Mouse (Mus musculus): ENCODE data around the gene Ubqln4. TPM values are rescaled to one million over a fixed set of nuclear protein-coding genes. Genes with fewer than 3 reads are reported as not detected.

The Ubqln4 gene
- polyA plus RNA-seq, 2 experiments = 52.5 to 90.4 TPM

DNA sequence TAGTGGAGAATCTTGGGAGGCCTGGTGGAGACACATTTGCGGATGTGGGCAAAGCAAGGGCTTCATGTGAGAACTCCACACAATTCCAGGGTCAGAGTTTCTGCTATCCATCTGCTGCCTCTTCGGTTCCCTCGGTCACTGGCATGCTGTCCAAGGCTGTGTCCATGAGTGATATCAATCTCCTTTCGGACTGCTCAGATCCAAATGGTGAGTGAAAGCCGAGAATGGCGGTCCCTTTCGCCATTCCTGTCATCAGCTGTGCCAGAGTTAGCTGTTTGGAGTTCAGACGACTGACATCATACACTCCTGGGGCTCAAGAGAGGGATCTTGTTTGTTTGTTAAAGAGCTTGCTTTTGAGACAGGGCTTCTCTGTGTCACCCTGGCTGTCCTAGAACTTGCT lies 60.9 kb downstream of the Ubqln4 start:
- DNase-seq (ENCODE audit: low spot score) (no peak), ATAC-seq (ENCODE audit: low FRiP score, low read depth) (no peak)
- Histone ChIP-seq H3K4me1 (ENCODE audit: control insufficient read depth, insufficient read depth, low read length) (peaks cover 12% of the 10 kb centered on the region), H3K4me2 (replicated peaks; ENCODE audit: low read depth, low read length, severe bottlenecking) (no peak overlapping the region), H3K9ac (ENCODE audit: low read depth, low read length, severe bottlenecking) (no peak overlapping the region), H3K4me3 (replicated peaks; ENCODE audit: low read length) (no peak overlapping the region), H3K36me3 (ENCODE audit: control insufficient read depth, insufficient read depth, low read length) (no peaks in the 10 kb centered on the region), H3K27ac (replicated peaks; ENCODE audit: low read depth, low read length) (no peak overlapping the region), H3K27me3 (ENCODE audit: control insufficient read depth, insufficient read depth, low read length) (no peaks in the 10 kb centered on the region), H3K9me3 (ENCODE audit: control insufficient read depth, low read length) (no peaks in the 10 kb centered on the region)
- TF ChIP-seq POLR2A (IDR thresholded peaks at IDR 0.05; ENCODE audit: borderline replicate concordance, extremely low read depth, insufficient read depth, insufficient read length) = no peak
- WGBS = 68% methylated on average over 8 of the region's 8 CpGs

DNA sequence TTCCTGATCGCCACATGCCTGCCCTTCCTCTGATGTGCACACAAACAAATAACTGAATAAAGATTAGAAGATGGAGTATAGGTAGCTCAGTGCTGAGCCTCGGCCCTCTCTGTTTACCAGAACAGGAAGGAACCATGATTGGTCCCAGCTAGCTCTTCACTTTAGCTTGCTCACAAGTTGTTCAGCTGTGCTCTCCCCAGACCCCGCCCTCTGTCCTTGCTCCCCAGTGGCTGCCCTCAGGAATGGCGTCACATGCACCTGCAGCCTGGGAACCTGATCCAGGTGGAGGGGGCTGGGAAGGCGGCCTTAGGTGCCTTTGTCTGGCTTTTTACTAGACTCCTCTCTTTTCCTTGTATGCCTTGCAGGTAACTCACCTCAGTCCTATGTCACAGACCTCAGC lies 61.6 kb downstream of the Ubqln4 start:
- DNase-seq (ENCODE audit: low spot score) (no peak), ATAC-seq (ENCODE audit: low FRiP score, low read depth) (no peak)

DNA sequence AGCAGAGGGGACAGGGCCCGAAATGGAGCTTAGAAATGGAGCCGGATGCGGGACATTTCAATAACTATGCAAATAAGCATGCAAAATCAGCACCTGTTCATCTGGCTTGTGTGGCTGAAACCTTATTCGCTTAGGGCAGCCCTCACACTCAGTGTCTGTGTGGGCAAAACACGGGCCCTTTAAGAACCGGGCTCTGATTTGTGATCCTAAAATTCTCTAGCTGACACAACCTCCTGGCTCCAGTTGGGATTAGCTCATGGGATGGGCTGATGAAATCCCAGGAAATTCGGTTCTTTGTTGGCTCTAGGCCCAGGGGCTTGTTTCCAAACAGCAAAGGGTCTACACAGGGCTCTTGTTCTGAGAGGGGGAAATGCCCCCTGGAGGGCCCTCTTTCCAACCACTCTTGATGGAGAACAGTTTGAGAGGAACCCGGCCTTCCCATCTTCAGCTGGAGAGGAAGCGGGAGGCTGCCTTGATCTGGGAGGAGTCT lies 62.4 kb downstream of the Ubqln4 start:
- peak; percentile 78 for DNase-seq (ENCODE audit: low spot score)
- Histone ChIP-seq H3K27me3 (ENCODE audit: control insufficient read depth, insufficient read depth, low read length) (no peaks in the 10 kb centered on the region), H3K36me3 (ENCODE audit: control insufficient read depth, insufficient read depth, low read length) (no peaks in the 10 kb centered on the region), H3K9me3 (ENCODE audit: control insufficient read depth, low read length) (no peaks in the 10 kb centered on the region), H3K4me3 (replicated peaks; ENCODE audit: low read length) (no peak overlapping the region), H3K4me2 (replicated peaks; ENCODE audit: low read depth, low read length, severe bottlenecking) (no peak overlapping the region), H3K9ac (ENCODE audit: low read depth, low read length, severe bottlenecking) (no peak overlapping the region), H3K27ac (replicated peaks; ENCODE audit: low read depth, low read length) (no peak overlapping the region; the same call in none of the 2 replicates), H3K4me1 (ENCODE audit: control insufficient read depth, insufficient read depth, low read length) (peaks cover 19% of the 10 kb centered on the region)
- 50% methylated on average over 9 of the region's 9 CpGs for WGBS
- ATAC-seq (ENCODE audit: low FRiP score, low read depth) = peak; percentile 76
- no peak for TF ChIP-seq POLR2A (IDR thresholded peaks at IDR 0.05; ENCODE audit: borderline replicate concordance, extremely low read depth, insufficient read depth, insufficient read length)

More for the DNA sequence above, 61.6 kb downstream of the Ubqln4 start:
- Histone ChIP-seq H3K9ac (ENCODE audit: low read depth, low read length, severe bottlenecking) (0 out of 2 replicates have a peak overlapping the region, but pooled peaks have one; percentile 16), H3K9me3 (ENCODE audit: control insufficient read depth, low read length) (no peaks in the 10 kb centered on the region), H3K27me3 (ENCODE audit: control insufficient read depth, insufficient read depth, low read length) (no peaks in the 10 kb centered on the region), H3K27ac (replicated peaks; ENCODE audit: low read depth, low read length) (peak overlapping the region; percentile 38; the same call in 1 of the 2 replicates), H3K4me2 (replicated peaks; ENCODE audit: low read depth, low read length, severe bottlenecking) (no peak overlapping the region), H3K4me1 (ENCODE audit: control insufficient read depth, insufficient read depth, low read length) (peaks cover 13% of the 10 kb centered on the region), H3K36me3 (ENCODE audit: control insufficient read depth, insufficient read depth, low read length) (no peaks in the 10 kb centered on the region), H3K4me3 (replicated peaks; ENCODE audit: low read length) (no peak overlapping the region)
- WGBS = 52% methylated on average over 5 of the region's 5 CpGs
- TF ChIP-seq POLR2A (IDR thresholded peaks at IDR 0.05; ENCODE audit: borderline replicate concordance, extremely low read depth, insufficient read depth, insufficient read length) = no peak

DNA sequence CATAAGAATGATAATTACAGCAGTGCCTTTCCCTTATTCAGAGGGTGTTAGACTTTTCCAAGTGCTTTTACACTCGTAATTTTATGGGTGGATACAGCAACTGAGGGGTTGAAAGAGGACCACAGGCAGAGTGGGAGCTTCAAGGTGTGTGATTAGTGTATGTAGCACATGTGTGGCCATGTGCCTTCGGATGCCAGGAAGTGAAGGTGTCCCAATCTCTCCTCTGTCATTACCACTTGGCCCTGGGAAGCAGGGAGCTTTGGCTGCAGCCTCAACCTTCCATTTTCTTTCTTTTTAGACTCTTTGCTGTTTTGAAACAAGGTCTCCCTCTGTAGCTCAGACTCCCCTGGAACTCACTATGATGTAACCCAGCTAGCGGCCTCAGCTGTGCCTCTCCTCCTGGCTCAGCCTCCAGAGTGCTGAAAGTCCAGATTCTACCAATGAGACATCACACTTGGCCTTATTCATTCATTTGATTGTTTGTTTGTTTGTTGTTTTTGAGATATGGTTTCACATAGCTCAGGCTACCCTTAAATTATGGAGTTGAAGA lies 63.5 kb downstream of the Ubqln4 start:
- H3K4me2 ChIP-seq (replicated peaks; ENCODE audit: low read depth, low read length, severe bottlenecking) = no peak overlapping the region
- TF ChIP-seq POLR2A (IDR thresholded peaks at IDR 0.05; ENCODE audit: borderline replicate concordance, extremely low read depth, insufficient read depth, insufficient read length) = no peak
- H3K27me3 ChIP-seq (ENCODE audit: control insufficient read depth, insufficient read depth, low read length) = no peaks in the 10 kb centered on the region
- no peaks in the 10 kb centered on the region for H3K9me3 ChIP-seq (ENCODE audit: control insufficient read depth, low read length)
- no peak overlapping the region for H3K27ac ChIP-seq (replicated peaks; ENCODE audit: low read depth, low read length)
- H3K4me3 ChIP-seq (replicated peaks; ENCODE audit: low read length) = no peak overlapping the region
- WGBS = 53% methylated on average over 3 of the region's 3 CpGs
- DNase-seq (ENCODE audit: low spot score) = no peak
- peaks cover 19% of the 10 kb centered on the region for H3K4me1 ChIP-seq (ENCODE audit: control insufficient read depth, insufficient read depth, low read length)
- no peak overlapping the region for H3K9ac ChIP-seq (ENCODE audit: low read depth, low read length, severe bottlenecking)
- no peak for ATAC-seq (ENCODE audit: low FRiP score, low read depth)
- H3K36me3 ChIP-seq (ENCODE audit: control insufficient read depth, insufficient read depth, low read length) = no peaks in the 10 kb centered on the region

DNA sequence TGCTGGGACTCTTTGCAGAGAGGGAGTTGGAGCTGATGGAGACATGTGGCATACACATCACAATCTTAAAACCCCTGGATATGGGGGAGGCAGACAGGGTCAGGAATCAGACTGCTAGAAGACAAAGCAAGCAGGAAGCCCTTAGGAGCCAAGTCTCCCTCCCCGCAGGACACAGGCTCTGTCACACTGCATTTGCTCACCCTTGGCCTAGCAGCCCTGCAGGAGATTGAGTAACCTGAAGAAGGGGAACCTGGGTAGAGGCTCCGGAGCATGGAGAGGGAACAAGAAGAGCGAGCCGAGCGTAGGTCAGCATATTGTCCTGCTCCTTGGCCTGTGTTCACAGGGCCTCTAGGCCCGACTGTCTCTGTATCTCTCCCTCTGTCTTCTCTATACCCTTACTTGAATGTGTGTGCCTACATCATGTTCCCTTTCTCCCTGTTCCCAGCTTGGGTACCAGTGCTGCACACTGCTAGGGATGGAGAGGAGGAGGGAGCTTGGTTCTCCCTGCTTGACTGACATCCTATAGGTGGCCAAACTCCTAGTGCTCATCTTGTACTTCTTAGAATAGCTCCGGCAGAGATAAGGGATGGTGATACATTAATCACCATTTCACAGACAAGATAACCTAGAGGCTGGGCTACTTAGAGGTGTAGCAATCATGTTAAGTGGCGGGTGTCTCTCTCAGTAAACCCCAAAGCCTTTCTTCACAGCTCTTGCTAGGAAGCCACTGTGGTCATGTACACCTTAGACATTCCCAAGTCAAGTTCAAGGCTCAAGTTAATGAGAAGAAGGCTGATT lies 64.7 kb downstream of the Ubqln4 start:
- H3K4me2 ChIP-seq (replicated peaks; ENCODE audit: low read depth, low read length, severe bottlenecking) = no peak overlapping the region
- H3K27ac ChIP-seq (replicated peaks; ENCODE audit: low read depth, low read length) = no peak overlapping the region
- no peak for TF ChIP-seq POLR2A (IDR thresholded peaks at IDR 0.05; ENCODE audit: borderline replicate concordance, extremely low read depth, insufficient read depth, insufficient read length)
- H3K4me1 ChIP-seq (ENCODE audit: control insufficient read depth, insufficient read depth, low read length) = peaks cover 19% of the 10 kb centered on the region
- ATAC-seq (ENCODE audit: low FRiP score, low read depth) (no peak), DNase-seq (ENCODE audit: low spot score) (no peak)
- H3K9me3 ChIP-seq (ENCODE audit: control insufficient read depth, low read length) = no peaks in the 10 kb centered on the region
- 80% methylated on average over 8 of the region's 8 CpGs for WGBS
- H3K36me3 ChIP-seq (ENCODE audit: control insufficient read depth, insufficient read depth, low read length) = no peaks in the 10 kb centered on the region
- H3K9ac ChIP-seq (ENCODE audit: low read depth, low read length, severe bottlenecking) = no peak overlapping the region
- no peak overlapping the region for H3K4me3 ChIP-seq (replicated peaks; ENCODE audit: low read length)
- H3K27me3 ChIP-seq (ENCODE audit: control insufficient read depth, insufficient read depth, low read length) = no peaks in the 10 kb centered on the region

MicroRNA genes within 50 kb of the gene (microRNA counts, 519-probe panel; counts per million panel counts)
- not detected for microRNA mmu-miR-1905

Small RNA genes within 50 kb of the gene (microRNA-seq; reads per million reads assigned to microRNA genes)
- gene Mir1905 = not detected

Other genes with a start within 250 kb of the Ubqln4 start
- 131 and 152 TPM in 2 replicates for gene Glmp, start 228.7 kb upstream of the Ubqln4 start, polyA plus RNA-seq (2012; rRNA removed)
- gene Glmp, start 228.7 kb upstream of the Ubqln4 start, polyA plus RNA-seq (2014; fragmentation: Nextera tagmentation; extraction: Ambion mirVana) = 127 and 130 TPM in 2 replicates
- gene Tmem79, start 217.6 kb upstream of the Ubqln4 start, polyA plus RNA-seq (2012; rRNA removed) = 14.3 and 14.4 TPM in 2 replicates
- 19.2 and 22.3 TPM in 2 replicates for gene Tmem79, start 217.6 kb upstream of the Ubqln4 start, polyA plus RNA-seq (2014; fragmentation: Nextera tagmentation; extraction: Ambion mirVana)
- 83.3 and 88.1 TPM in 2 replicates for gene Smg5, start 217.5 kb upstream of the Ubqln4 start, polyA plus RNA-seq (2012; rRNA removed)
- gene Smg5, start 217.5 kb upstream of the Ubqln4 start, polyA plus RNA-seq (2014; fragmentation: Nextera tagmentation; extraction: Ambion mirVana) = 33.8 and 40.1 TPM in 2 replicates
- 15.9 and 17.2 TPM in 2 replicates for gene Paqr6, start 189.2 kb upstream of the Ubqln4 start, polyA plus RNA-seq (2012; rRNA removed)
- 13.9 and 15.1 TPM in 2 replicates for gene Paqr6, start 189.2 kb upstream of the Ubqln4 start, polyA plus RNA-seq (2014; fragmentation: Nextera tagmentation; extraction: Ambion mirVana)
- gene Bglap3, start 181.0 kb upstream of the Ubqln4 start, polyA plus RNA-seq (2012; rRNA removed) = 2.0 and 2.2 TPM in 2 replicates
- gene Bglap3, start 181.0 kb upstream of the Ubqln4 start, polyA plus RNA-seq (2014; fragmentation: Nextera tagmentation; extraction: Ambion mirVana) = 1.7 and 2.5 TPM in 2 replicates
- gene Bglap2, start 175.1 kb upstream of the Ubqln4 start, polyA plus RNA-seq (2012; rRNA removed) = 0.52 and 0.60 TPM in 2 replicates
- gene Bglap2, start 175.1 kb upstream of the Ubqln4 start, polyA plus RNA-seq (2014; fragmentation: Nextera tagmentation; extraction: Ambion mirVana) = 0.77 and 1.9 TPM in 2 replicates
- 0.94 and 1.00 TPM in 2 replicates for gene Bglap, start 169.3 kb upstream of the Ubqln4 start, polyA plus RNA-seq (2012; rRNA removed)
- 1.7 and 3.1 TPM in 2 replicates for gene Bglap, start 169.3 kb upstream of the Ubqln4 start, polyA plus RNA-seq (2014; fragmentation: Nextera tagmentation; extraction: Ambion mirVana)
- gene Pmf1, start 143.4 kb upstream of the Ubqln4 start, polyA plus RNA-seq (2012; rRNA removed) = 99.9 and 108 TPM in 2 replicates
- 109 and 114 TPM in 2 replicates for gene Pmf1, start 143.4 kb upstream of the Ubqln4 start, polyA plus RNA-seq (2014; fragmentation: Nextera tagmentation; extraction: Ambion mirVana)
- 21.2 and 24.0 TPM in 2 replicates for gene Slc25a44, start 128.6 kb upstream of the Ubqln4 start, polyA plus RNA-seq (2012; rRNA removed)
- gene Slc25a44, start 128.6 kb upstream of the Ubqln4 start, polyA plus RNA-seq (2014; fragmentation: Nextera tagmentation; extraction: Ambion mirVana) = 18.0 and 19.1 TPM in 2 replicates
- 13.5 and 16.0 TPM in 2 replicates for gene Sema4a, start 92.6 kb upstream of the Ubqln4 start, polyA plus RNA-seq (2012; rRNA removed)
- 12.9 and 14.4 TPM in 2 replicates for gene Sema4a, start 92.6 kb upstream of the Ubqln4 start, polyA plus RNA-seq (2014; fragmentation: Nextera tagmentation; extraction: Ambion mirVana)
- 238 and 364 TPM in 2 replicates for gene Lmna, start 43.8 kb upstream of the Ubqln4 start, polyA plus RNA-seq (2012; rRNA removed)
- 378 and 402 TPM in 2 replicates for gene Lmna, start 43.8 kb upstream of the Ubqln4 start, polyA plus RNA-seq (2014; fragmentation: Nextera tagmentation; extraction: Ambion mirVana)
- 49.3 and 60.8 TPM in 2 replicates for gene Mex3a, start 21.4 kb upstream of the Ubqln4 start, polyA plus RNA-seq (2012; rRNA removed)
- gene Mex3a, start 21.4 kb upstream of the Ubqln4 start, polyA plus RNA-seq (2014; fragmentation: Nextera tagmentation; extraction: Ambion mirVana) = 26.7 and 33.1 TPM in 2 replicates
- 27.0 and 35.0 TPM in 2 replicates for gene Rab25, start 5.5 kb upstream of the Ubqln4 start, polyA plus RNA-seq (2012; rRNA removed)
- 52.7 and 70.4 TPM in 2 replicates for gene Rab25, start 5.5 kb upstream of the Ubqln4 start, polyA plus RNA-seq (2014; fragmentation: Nextera tagmentation; extraction: Ambion mirVana)
- gene Lamtor2, start 684 bp upstream of the Ubqln4 start, polyA plus RNA-seq (2012; rRNA removed) = 92.5 and 117 TPM in 2 replicates
- gene Lamtor2, start 684 bp upstream of the Ubqln4 start, polyA plus RNA-seq (2014; fragmentation: Nextera tagmentation; extraction: Ambion mirVana) = 100 and 103 TPM in 2 replicates
- gene Ssr2, start 22.1 kb downstream of the Ubqln4 start, polyA plus RNA-seq (2012; rRNA removed) = 422 and 466 TPM in 2 replicates
- 307 and 325 TPM in 2 replicates for gene Ssr2, start 22.1 kb downstream of the Ubqln4 start, polyA plus RNA-seq (2014; fragmentation: Nextera tagmentation; extraction: Ambion mirVana)
- 81.9 and 105 TPM in 2 replicates for gene Arhgef2, start 52.2 kb downstream of the Ubqln4 start, polyA plus RNA-seq (2012; rRNA removed)
- gene Arhgef2, start 52.2 kb downstream of the Ubqln4 start, polyA plus RNA-seq (2014; fragmentation: Nextera tagmentation; extraction: Ambion mirVana) = 84.7 and 94.8 TPM in 2 replicates
- not detected in 2 replicates for gene Rxfp4, start 99.4 kb downstream of the Ubqln4 start, polyA plus RNA-seq (2012; rRNA removed)
- 0.15 TPM in 1 of 2 replicates, not detected in the other for gene Rxfp4, start 99.4 kb downstream of the Ubqln4 start, polyA plus RNA-seq (2014; fragmentation: Nextera tagmentation; extraction: Ambion mirVana)
- 144 and 167 TPM in 2 replicates for gene Khdc4, start 132.0 kb downstream of the Ubqln4 start, polyA plus RNA-seq (2012; rRNA removed)
- 78.0 and 89.1 TPM in 2 replicates for gene Khdc4, start 132.0 kb downstream of the Ubqln4 start, polyA plus RNA-seq (2014; fragmentation: Nextera tagmentation; extraction: Ambion mirVana)
- gene Rit1, start 163.1 kb downstream of the Ubqln4 start, polyA plus RNA-seq (2012; rRNA removed) = 46.8 and 47.4 TPM in 2 replicates
- 62.4 and 64.3 TPM in 2 replicates for gene Rit1, start 163.1 kb downstream of the Ubqln4 start, polyA plus RNA-seq (2014; fragmentation: Nextera tagmentation; extraction: Ambion mirVana)
- 15.3 and 17.5 TPM in 2 replicates for gene Syt11, start 221.4 kb downstream of the Ubqln4 start, polyA plus RNA-seq (2012; rRNA removed)
- gene Syt11, start 221.4 kb downstream of the Ubqln4 start, polyA plus RNA-seq (2014; fragmentation: Nextera tagmentation; extraction: Ambion mirVana) = 13.9 and 20.8 TPM in 2 replicates